Mouse (Mus musculus) B cell, adult 2 months (primary cell): ENCODE results near the gene Traf3ip2.

Experiments used
- DNase-seq, 2 experiments: peaks; one replicate each; pipeline ENCODE4 v3.0.0; 2022

Traf3ip2 gene

GRCm38 (mm10) chr10:39612633-39612988 lies at the start of gene Traf3ip2:
Traf3ip2 (plus strand) TSS chr10:39612934.
- DNase-seq: no peak

GRCm38 (mm10) chr10:39563552-39564223 lies 49.0 kb upstream of the Traf3ip2 start:
- no peak for DNase-seq

GRCm38 (mm10) chr10:39566901-39567300 lies 45.8 kb upstream of the Traf3ip2 start:
- no peak for DNase-seq

- DNase-seq: no peak
Observed at GRCm38 (mm10) chr10:39568991-39569390, 43.7 kb upstream of the Traf3ip2 start.

- no peak for DNase-seq
Observed at GRCm38 (mm10) chr10:39571011-39571410, 41.7 kb upstream of the Traf3ip2 start.

- no peak for DNase-seq
Observed at GRCm38 (mm10) chr10:39572050-39572671, 40.6 kb upstream of the Traf3ip2 start.

GRCm38 (mm10) chr10:39572672-39573051 lies 40.1 kb upstream of the Traf3ip2 start:
- no peak for DNase-seq

- no peak for DNase-seq
Observed at GRCm38 (mm10) chr10:39576466-39576865, 36.3 kb upstream of the Traf3ip2 start.

- no peak for DNase-seq
Observed at GRCm38 (mm10) chr10:39580477-39580876, 32.3 kb upstream of the Traf3ip2 start.

- DNase-seq: no peak
Observed at GRCm38 (mm10) chr10:39582385-39582784, 30.3 kb upstream of the Traf3ip2 start.

- DNase-seq: no peak
Observed at GRCm38 (mm10) chr10:39583718-39584117, 29.0 kb upstream of the Traf3ip2 start.

GRCm38 (mm10) chr10:39587290-39587925 lies 25.3 kb upstream of the Traf3ip2 start:
- no peak for DNase-seq

- DNase-seq: no peak
Observed at GRCm38 (mm10) chr10:39587973-39588746, 24.6 kb upstream of the Traf3ip2 start.

- DNase-seq: no peak
Observed at GRCm38 (mm10) chr10:39589765-39590546, 22.8 kb upstream of the Traf3ip2 start.

- DNase-seq: no peak
Observed at GRCm38 (mm10) chr10:39590629-39591028, 22.1 kb upstream of the Traf3ip2 start.

GRCm38 (mm10) chr10:39592501-39592900 lies 20.2 kb upstream of the Traf3ip2 start:
- DNase-seq: no peak

GRCm38 (mm10) chr10:39594716-39595115 lies 18.0 kb upstream of the Traf3ip2 start:
- DNase-seq: no peak

- no peak for DNase-seq
Observed at GRCm38 (mm10) chr10:39595862-39596261, 16.9 kb upstream of the Traf3ip2 start.

- DNase-seq: no peak
Observed at GRCm38 (mm10) chr10:39597116-39597791, 15.5 kb upstream of the Traf3ip2 start.

- DNase-seq: no peak
Observed at GRCm38 (mm10) chr10:39597792-39598183, 14.9 kb upstream of the Traf3ip2 start.

GRCm38 (mm10) chr10:39599601-39600000 lies 13.1 kb upstream of the Traf3ip2 start:
- no peak for DNase-seq

- no peak for DNase-seq
Observed at GRCm38 (mm10) chr10:39600115-39600514, 12.6 kb upstream of the Traf3ip2 start.
